Mouse (Mus musculus): ENCODE results near the gene Pde8b. TPM values are rescaled to one million over a fixed set of nuclear protein-coding genes. Genes with fewer than 3 reads are reported as not detected.

The Pde8b gene
- polyA plus RNA-seq, 1 experiment from 2014 or later = 9.7 TPM

- H3K4me3 ChIP-seq (replicated peaks) = no peak overlapping the region
- H3K36me3 ChIP-seq = no peaks in the 10 kb centered on the region
- H3K27ac ChIP-seq (replicated peaks) = no peak overlapping the region
- no peak for ATAC-seq (ENCODE audit: low FRiP score)
- H3K27me3 ChIP-seq (replicated peaks) = no peaks in the 10 kb centered on the region
- no peak overlapping the region for H3K9ac ChIP-seq (replicated peaks)
- WGBS = 94% methylated on average over 2 of the region's 2 CpGs
- no peaks in the 10 kb centered on the region for H3K9me3 ChIP-seq (replicated peaks)
- no peak overlapping the region for H3K4me2 ChIP-seq
- H3K4me1 ChIP-seq = peaks cover 8% of the 10 kb centered on the region; the same call in 1 of the 2 replicates
These were observed 66.5 kb downstream of the Pde8b start for GRCm38 (mm10) chr13:95183686-95184085.

- no peaks in the 10 kb centered on the region for H3K36me3 ChIP-seq
- 88% methylated on average over 2 of the region's 2 CpGs for WGBS
- no peak overlapping the region for H3K4me2 ChIP-seq
- H3K27ac ChIP-seq (replicated peaks) = no peak overlapping the region
- H3K27me3 ChIP-seq (replicated peaks) = no peaks in the 10 kb centered on the region
- ATAC-seq (ENCODE audit: low FRiP score) = no peak
- no peaks in the 10 kb centered on the region for H3K9me3 ChIP-seq (replicated peaks)
- H3K4me1 ChIP-seq = 0 out of 2 replicates have a peak, but pooled peaks cover 5% of the 10 kb centered on the region
- no peak overlapping the region for H3K4me3 ChIP-seq (replicated peaks)
- H3K9ac ChIP-seq (replicated peaks) = no peak overlapping the region
These were observed 69.9 kb downstream of the Pde8b start for GRCm38 (mm10) chr13:95180208-95180607.

GRCm38 (mm10) chr13:95177326-95177725, 72.8 kb downstream of the Pde8b start:
- no peak overlapping the region for H3K27ac ChIP-seq (replicated peaks)
- H3K4me2 ChIP-seq = no peak overlapping the region
- no peaks in the 10 kb centered on the region for H3K9me3 ChIP-seq (replicated peaks)
- no peaks in the 10 kb centered on the region for H3K36me3 ChIP-seq
- H3K9ac ChIP-seq (replicated peaks) = no peak overlapping the region
- H3K4me1 ChIP-seq = 0 out of 2 replicates have a peak, but pooled peaks cover 5% of the 10 kb centered on the region
- no peak for ATAC-seq (ENCODE audit: low FRiP score)
- no peak overlapping the region for H3K4me3 ChIP-seq (replicated peaks)
- 55% methylated on average over 9 of the region's 9 CpGs for WGBS
- no peaks in the 10 kb centered on the region for H3K27me3 ChIP-seq (replicated peaks)

GRCm38 (mm10) chr13:95176399-95176798, 73.7 kb downstream of the Pde8b start:
- peak; percentile 47; the same call in 1 of the 2 replicates for ATAC-seq (ENCODE audit: low FRiP score)
- no peak overlapping the region for H3K9ac ChIP-seq (replicated peaks)
- H3K27ac ChIP-seq (replicated peaks) = no peak overlapping the region
- 63% methylated on average over 5 of the region's 5 CpGs for WGBS
- H3K4me2 ChIP-seq = no peak overlapping the region
- H3K27me3 ChIP-seq (replicated peaks) = no peaks in the 10 kb centered on the region
- H3K4me1 ChIP-seq = 0 out of 2 replicates have a peak, but pooled peaks cover 5% of the 10 kb centered on the region
- no peaks in the 10 kb centered on the region for H3K36me3 ChIP-seq
- H3K9me3 ChIP-seq (replicated peaks) = no peaks in the 10 kb centered on the region
- no peak overlapping the region for H3K4me3 ChIP-seq (replicated peaks)

- ATAC-seq (ENCODE audit: low FRiP score) = no peak
- WGBS = 88% methylated on average over 6 of the region's 6 CpGs
These were observed 75.9 kb downstream of the Pde8b start for GRCm38 (mm10) chr13:95174253-95174652.

GRCm38 (mm10) chr13:95172346-95172745, 77.8 kb downstream of the Pde8b start:
- Histone ChIP-seq H3K27me3 (replicated peaks) (no peaks in the 10 kb centered on the region), H3K9ac (replicated peaks) (no peak overlapping the region), H3K4me2 (no peak overlapping the region), H3K9me3 (replicated peaks) (no peaks in the 10 kb centered on the region), H3K36me3 (no peaks in the 10 kb centered on the region), H3K4me1 (0 out of 2 replicates have a peak, but pooled peaks cover 5% of the 10 kb centered on the region), H3K4me3 (replicated peaks) (no peak overlapping the region), H3K27ac (replicated peaks) (no peak overlapping the region)
- no peak for ATAC-seq (ENCODE audit: low FRiP score)
- 94% methylated on average over 4 of the region's 4 CpGs for WGBS

More at GRCm38 (mm10) chr13:95174253-95174652, 75.9 kb downstream of the Pde8b start:
- Histone ChIP-seq H3K4me3 (replicated peaks) (no peak overlapping the region), H3K27ac (replicated peaks) (no peak overlapping the region), H3K9me3 (replicated peaks) (no peaks in the 10 kb centered on the region), H3K4me2 (no peak overlapping the region), H3K27me3 (replicated peaks) (no peaks in the 10 kb centered on the region), H3K36me3 (no peaks in the 10 kb centered on the region), H3K9ac (replicated peaks) (no peak overlapping the region), H3K4me1 (0 out of 2 replicates have a peak, but pooled peaks cover 5% of the 10 kb centered on the region)

GRCm38 (mm10) chr13:95160211-95160610, 89.9 kb downstream of the Pde8b start:
- Histone ChIP-seq H3K9ac (replicated peaks) (no peak overlapping the region), H3K4me3 (replicated peaks) (no peak overlapping the region), H3K27me3 (replicated peaks) (no peaks in the 10 kb centered on the region), H3K4me2 (no peak overlapping the region), H3K27ac (replicated peaks) (no peak overlapping the region), H3K36me3 (no peaks in the 10 kb centered on the region), H3K4me1 (no peaks in the 10 kb centered on the region), H3K9me3 (replicated peaks) (no peaks in the 10 kb centered on the region)
- ATAC-seq (ENCODE audit: low FRiP score) = no peak
- WGBS = 89% methylated on average over 3 of the region's 3 CpGs

- no peak for ATAC-seq (ENCODE audit: low FRiP score)
- Histone ChIP-seq H3K9me3 (replicated peaks) (no peaks in the 10 kb centered on the region), H3K4me1 (no peaks in the 10 kb centered on the region), H3K27me3 (replicated peaks) (no peaks in the 10 kb centered on the region), H3K27ac (replicated peaks) (no peak overlapping the region), H3K4me3 (replicated peaks) (no peak overlapping the region), H3K36me3 (no peaks in the 10 kb centered on the region), H3K9ac (replicated peaks) (no peak overlapping the region), H3K4me2 (no peak overlapping the region)
- WGBS = 84% methylated on average over 7 of the region's 7 CpGs
These were observed 91.2 kb downstream of the Pde8b start for GRCm38 (mm10) chr13:95158986-95159385.

- no peak overlapping the region for H3K9ac ChIP-seq (replicated peaks)
- H3K9me3 ChIP-seq (replicated peaks) = no peaks in the 10 kb centered on the region
- no peak overlapping the region for H3K4me2 ChIP-seq
- ATAC-seq (ENCODE audit: low FRiP score) = no peak
- H3K36me3 ChIP-seq = no peaks in the 10 kb centered on the region
- no peaks in the 10 kb centered on the region for H3K27me3 ChIP-seq (replicated peaks)
- no peak overlapping the region for H3K27ac ChIP-seq (replicated peaks)
- no peaks in the 10 kb centered on the region for H3K4me1 ChIP-seq
- no peak overlapping the region for H3K4me3 ChIP-seq (replicated peaks)
These were observed 105.4 kb downstream of the Pde8b start for GRCm38 (mm10) chr13:95144746-95145145.

- Histone ChIP-seq H3K27ac (replicated peaks) (no peak overlapping the region), H3K9ac (replicated peaks) (no peak overlapping the region), H3K4me3 (replicated peaks) (no peak overlapping the region), H3K4me1 (no peaks in the 10 kb centered on the region), H3K4me2 (no peak overlapping the region), H3K27me3 (replicated peaks) (no peaks in the 10 kb centered on the region), H3K9me3 (replicated peaks) (no peaks in the 10 kb centered on the region), H3K36me3 (no peaks in the 10 kb centered on the region)
- ATAC-seq (ENCODE audit: low FRiP score) = no peak
- 89% methylated on average over 4 of the region's 4 CpGs for WGBS
These were observed 109.6 kb downstream of the Pde8b start for GRCm38 (mm10) chr13:95140460-95141079.

GRCm38 (mm10) chr13:95135326-95136150, 114.6 kb downstream of the Pde8b start:
- WGBS = 87% methylated on average over 7 of the region's 7 CpGs

GRCm38 (mm10) chr13:95131848-95132247, 118.3 kb downstream of the Pde8b start:
- Histone ChIP-seq H3K27me3 (replicated peaks) (no peaks in the 10 kb centered on the region), H3K9ac (replicated peaks) (no peak overlapping the region), H3K4me2 (no peak overlapping the region), H3K4me1 (0 out of 2 replicates have a peak, but pooled peaks cover 3% of the 10 kb centered on the region), H3K4me3 (replicated peaks) (no peak overlapping the region), H3K27ac (replicated peaks) (no peak overlapping the region), H3K36me3 (no peaks in the 10 kb centered on the region), H3K9me3 (replicated peaks) (no peaks in the 10 kb centered on the region)
- peak; percentile 38; the same call in 1 of the 2 replicates for ATAC-seq (ENCODE audit: low FRiP score)
- 41% methylated on average over 4 of the region's 4 CpGs for WGBS

More at GRCm38 (mm10) chr13:95135326-95136150, 114.6 kb downstream of the Pde8b start:
- no peak overlapping the region for H3K9ac ChIP-seq (replicated peaks)
- H3K27me3 ChIP-seq (replicated peaks) = no peaks in the 10 kb centered on the region
- no peak for ATAC-seq (ENCODE audit: low FRiP score)
- no peaks in the 10 kb centered on the region for H3K36me3 ChIP-seq
- 0 out of 2 replicates have a peak, but pooled peaks cover 3% of the 10 kb centered on the region for H3K4me1 ChIP-seq
- no peak overlapping the region for H3K4me3 ChIP-seq (replicated peaks)
- H3K4me2 ChIP-seq = no peak overlapping the region
- H3K27ac ChIP-seq (replicated peaks) = no peak overlapping the region
- no peaks in the 10 kb centered on the region for H3K9me3 ChIP-seq (replicated peaks)
